Mouse (Mus musculus) embryonic facial prominence, embryonic 14.5 days (tissue): ENCODE results near the gene Itga9. TPM values are rescaled to one million over a fixed set of nuclear protein-coding genes. Genes with fewer than 3 reads are reported as not detected.
A peak's percentile ranks its signal among the peaks of the same experiment; 100 is the strongest.

ENCODE experiments used
- ATAC-seq: fragments of 200-750 bp; cut with Nextera tagmentation; 2 replicates; pipeline ENCODE4 v1.8.0; 2017; ENCODE audit warnings: low read depth, moderate number of reproducible peaks, moderate TSS enrichment
- DNase-seq: peaks from one replicate; pipeline ENCODE4 v3.0.0-alpha.2; 2015; ENCODE audit warnings: low spot score
- H3K27ac ChIP-seq: fragments of 300-500 bp; sonication (generic); replicated peaks from 2 replicates; pipeline ENCODE4 v1.5.1; 2014; ENCODE audit warnings: low read depth, mild to moderate bottlenecking, low read length, moderate library complexity
- H3K27me3 ChIP-seq: fragments of 300-500 bp; sonication (generic); replicated peaks from 2 replicates; pipeline ENCODE4 v1.6.1; 2014; ENCODE audit warnings: low read length; ENCODE audit not compliant: control insufficient read depth, insufficient read depth
- H3K36me3 ChIP-seq: fragments of 300-500 bp; sonication (generic); 2 replicates; pipeline ENCODE4 v1.6.1; 2014; ENCODE audit warnings: low read length, mixed read lengths; ENCODE audit not compliant: control insufficient read depth, insufficient read depth
- H3K4me1 ChIP-seq: fragments of 300-500 bp; sonication (generic); 2 replicates; pipeline ENCODE4 v1.6.1; 2014; ENCODE audit warnings: antibody characterized with exemption, low read length; ENCODE audit not compliant: control insufficient read depth, insufficient read depth
- H3K4me2 ChIP-seq: fragments of 300-500 bp; sonication (generic); 2 replicates; pipeline ENCODE4 v1.6.1; 2014; ENCODE audit warnings: low read depth, mild to moderate bottlenecking, low read length, moderate library complexity, mixed read lengths
- H3K4me3 ChIP-seq: fragments of 300-500 bp; sonication (generic); 2 replicates; pipeline ENCODE4 v1.5.1; 2014; ENCODE audit warnings: low read depth, mild to moderate bottlenecking, low read length
- H3K9ac ChIP-seq: fragments of 300-500 bp; sonication (generic); 2 replicates; pipeline ENCODE4 v1.6.1; 2014; ENCODE audit warnings: low read depth, mild to moderate bottlenecking, low read length, moderate library complexity, mixed read lengths
- H3K9me3 ChIP-seq: fragments of 300-500 bp; sonication (generic); 2 replicates; pipeline ENCODE4 v1.6.1; 2016; ENCODE audit warnings: low read length; ENCODE audit not compliant: control insufficient read depth
- WGBS: fragments of 180-500 bp; shearing (Covaris S2); extraction: QIAGEN DNeasy Blood & Tissue Kit; methylation state at CpG from one replicate; pipeline ENCODE4 v1.1.7; 2014; 5-methylcytosine and 5-hydroxymethylcytosine counted together
- polyA plus RNA-seq: library from polyadenylated mRNA; unstranded; fragments of >200 nt; fragmentation: Nextera tagmentation; extraction: Ambion mirVana; gene quantifications from 2 replicates; pipeline ENCODE4 v1.2.1, GENCODE M21; 2014

The Itga9 gene
- polyA plus RNA-seq, 1 experiment from 2014 or later = 13.7 TPM

DNA sequence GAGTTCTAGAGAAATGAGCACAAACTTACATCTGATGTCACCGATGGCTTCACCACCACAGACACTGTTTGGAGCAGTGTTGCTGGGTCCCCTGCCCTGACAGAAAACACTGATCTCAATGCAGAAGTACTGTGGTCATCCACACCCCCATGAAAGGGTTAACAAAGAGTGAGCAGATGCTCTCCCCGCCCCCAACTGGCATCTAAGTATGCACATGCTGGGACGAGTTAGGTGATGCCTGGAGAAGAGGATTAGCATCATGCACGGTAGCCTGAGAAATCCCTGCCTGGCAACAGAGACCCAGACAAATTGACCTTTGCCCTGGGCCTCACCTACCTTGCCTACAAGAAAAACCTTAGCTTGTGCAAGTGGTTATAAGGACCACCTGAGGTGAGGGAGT is 162.1 kb downstream of the Itga9 start:
- Histone ChIP-seq H3K9ac (no peak overlapping the region), H3K9me3 (no peaks in the 10 kb centered on the region), H3K4me2 (no peak overlapping the region), H3K36me3 (0 out of 2 replicates have a peak, but pooled peaks cover 5% of the 10 kb centered on the region), H3K4me3 (no peak overlapping the region), H3K27ac (no peak overlapping the region), H3K27me3 (no peaks in the 10 kb centered on the region), H3K4me1 (peaks cover 18% of the 10 kb centered on the region)
- DNase-seq = no peak
- ATAC-seq = no peak
- WGBS = 41% methylated on average over 4 of the region's 4 CpGs

DNA sequence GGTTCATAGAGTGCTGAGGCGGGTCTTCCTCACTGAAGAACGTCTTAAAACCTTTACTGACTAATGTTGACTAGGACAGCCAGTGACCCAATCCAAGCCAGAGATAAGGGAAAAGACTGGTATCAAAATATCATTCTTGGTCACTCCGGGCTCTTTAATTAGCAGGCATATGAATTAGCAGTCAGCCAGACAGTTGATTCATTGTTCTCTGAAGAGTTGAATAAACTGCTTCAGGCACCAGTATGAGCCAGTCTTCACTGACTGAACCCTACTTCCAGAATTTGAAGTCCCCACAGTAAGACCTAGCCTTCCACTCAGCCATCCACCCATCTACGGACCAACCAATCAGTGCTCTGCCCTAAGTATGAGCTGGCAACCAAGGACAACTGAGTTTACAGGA is 163.9 kb downstream of the Itga9 start:
- Histone ChIP-seq H3K27me3 (no peaks in the 10 kb centered on the region), H3K4me2 (no peak overlapping the region), H3K4me1 (peaks cover 11% of the 10 kb centered on the region; the same call in 1 of the 2 replicates), H3K27ac (no peak overlapping the region), H3K9me3 (no peaks in the 10 kb centered on the region), H3K36me3 (0 out of 2 replicates have a peak, but pooled peaks cover 5% of the 10 kb centered on the region), H3K4me3 (no peak overlapping the region), H3K9ac (no peak overlapping the region)
- ATAC-seq = no peak
- WGBS = 68% methylated on average over 4 of the region's 4 CpGs
- DNase-seq = no peak

GRCm38 (mm10) chr9:118774676-118775075 is 168.2 kb downstream of the Itga9 start:
- no peak for ATAC-seq
- no peaks in the 10 kb centered on the region for H3K9me3 ChIP-seq
- DNase-seq = peak; percentile 45
- WGBS = 32% methylated on average over 6 of the region's 6 CpGs
- H3K4me1 ChIP-seq = peaks cover 29% of the 10 kb centered on the region
- H3K9ac ChIP-seq = no peak overlapping the region
- H3K4me2 ChIP-seq = no peak overlapping the region
- no peaks in the 10 kb centered on the region for H3K27me3 ChIP-seq
- H3K4me3 ChIP-seq = no peak overlapping the region
- no peak overlapping the region for H3K27ac ChIP-seq
- no peaks in the 10 kb centered on the region for H3K36me3 ChIP-seq

DNA sequence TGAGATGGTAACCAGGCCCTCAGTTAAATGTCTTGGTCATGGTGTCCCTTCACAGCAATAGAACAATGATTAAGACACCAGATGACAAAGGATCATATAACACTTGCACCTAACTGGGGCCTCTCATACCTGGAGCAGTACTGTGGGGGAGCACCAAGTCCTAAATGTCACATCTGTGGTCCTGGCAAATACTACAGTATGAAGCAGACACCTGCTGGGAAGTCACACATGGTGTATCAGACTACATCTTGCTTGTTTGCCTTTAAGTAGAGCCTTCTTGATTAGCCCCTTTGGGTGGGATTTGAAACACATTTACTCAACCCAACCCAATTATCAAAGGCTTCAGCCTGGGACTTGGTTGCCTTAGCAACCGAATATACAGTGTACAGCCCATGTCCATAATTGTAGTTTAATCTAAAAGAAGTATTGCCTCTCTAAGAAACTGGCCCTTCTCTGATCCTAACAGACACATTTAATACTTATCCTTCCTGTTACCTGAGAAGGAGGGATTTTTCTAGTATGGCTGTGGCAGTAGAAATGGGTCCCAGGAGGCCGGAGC is 170.5 kb downstream of the Itga9 start:
- WGBS = 73% methylated on average over 2 of the region's 2 CpGs
- peak; percentile 65 for DNase-seq
- H3K27ac ChIP-seq = no peak overlapping the region

DNA sequence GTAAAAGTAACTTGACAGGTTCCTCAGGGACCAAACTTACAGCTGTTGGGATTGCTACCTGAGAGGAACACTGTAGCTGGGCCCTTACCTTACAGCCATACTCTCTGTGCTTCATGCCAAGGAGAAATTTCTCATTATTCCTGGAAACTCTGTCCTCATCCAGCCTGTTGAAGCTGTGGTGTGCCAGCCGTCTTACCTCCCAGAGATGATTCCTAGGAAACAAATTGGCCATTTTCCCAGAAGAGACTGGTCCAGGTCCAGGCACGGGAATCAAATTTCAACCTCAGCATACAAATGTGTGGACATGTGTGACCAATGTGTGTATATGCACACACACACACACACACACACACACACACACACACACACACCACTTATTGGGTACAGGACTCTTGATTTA is 172.1 kb downstream of the Itga9 start:
- H3K27me3 ChIP-seq = no peaks in the 10 kb centered on the region
- peak overlapping the region; percentile 61 for H3K27ac ChIP-seq
- peak; percentile 84 for DNase-seq
- H3K4me2 ChIP-seq = no peak overlapping the region
- 36% methylated on average over 2 of the region's 2 CpGs for WGBS
- peak; percentile 13; the same call in 1 of the 2 replicates for ATAC-seq
- no peak overlapping the region; the same call in 1 of the 2 replicates for H3K9ac ChIP-seq
- H3K4me3 ChIP-seq = no peak overlapping the region
- H3K4me1 ChIP-seq = peaks cover 29% of the 10 kb centered on the region
- peaks cover 5% of the 10 kb centered on the region; the same call in 1 of the 2 replicates for H3K9me3 ChIP-seq
- no peaks in the 10 kb centered on the region for H3K36me3 ChIP-seq

More for the DNA sequence above, 170.5 kb downstream of the Itga9 start:
- peaks cover 29% of the 10 kb centered on the region for H3K4me1 ChIP-seq
- H3K9me3 ChIP-seq = peaks cover 5% of the 10 kb centered on the region; the same call in 1 of the 2 replicates
- no peaks in the 10 kb centered on the region for H3K36me3 ChIP-seq
- peak; percentile 83 for ATAC-seq
- no peak overlapping the region for H3K4me2 ChIP-seq
- no peak overlapping the region for H3K9ac ChIP-seq
- no peak overlapping the region for H3K4me3 ChIP-seq
- H3K27me3 ChIP-seq = no peaks in the 10 kb centered on the region

DNA sequence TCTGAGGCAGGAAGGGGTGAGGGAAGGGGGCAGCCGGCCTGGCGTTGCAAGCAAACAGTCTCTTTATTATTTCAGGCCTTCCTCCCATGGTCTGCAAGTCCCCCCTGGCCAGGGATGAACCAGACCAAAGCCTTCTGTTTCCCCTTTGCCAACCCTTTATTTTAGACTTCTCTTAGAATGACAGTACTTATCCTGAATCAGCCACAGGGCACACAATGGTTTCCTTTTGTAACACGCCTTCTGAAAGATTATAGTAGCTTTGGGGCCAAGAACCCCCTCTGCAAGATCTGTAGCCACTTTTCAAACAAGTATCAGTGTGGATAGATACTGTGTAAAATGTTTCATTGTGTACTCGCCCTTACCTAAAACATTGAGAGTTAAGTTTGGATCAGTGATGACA is 178.1 kb downstream of the Itga9 start:
- H3K9me3 ChIP-seq = peaks cover 5% of the 10 kb centered on the region; the same call in 1 of the 2 replicates
- H3K4me2 ChIP-seq = no peak overlapping the region
- no peaks in the 10 kb centered on the region for H3K36me3 ChIP-seq
- peaks cover 3% of the 10 kb centered on the region; the same call in 1 of the 2 replicates for H3K4me1 ChIP-seq
- H3K9ac ChIP-seq = no peak overlapping the region
- WGBS = 40% methylated on average over 4 of the region's 4 CpGs
- no peak overlapping the region for H3K4me3 ChIP-seq
- DNase-seq (no peak), ATAC-seq (no peak)
- H3K27me3 ChIP-seq = no peaks in the 10 kb centered on the region
- no peak overlapping the region for H3K27ac ChIP-seq

DNA sequence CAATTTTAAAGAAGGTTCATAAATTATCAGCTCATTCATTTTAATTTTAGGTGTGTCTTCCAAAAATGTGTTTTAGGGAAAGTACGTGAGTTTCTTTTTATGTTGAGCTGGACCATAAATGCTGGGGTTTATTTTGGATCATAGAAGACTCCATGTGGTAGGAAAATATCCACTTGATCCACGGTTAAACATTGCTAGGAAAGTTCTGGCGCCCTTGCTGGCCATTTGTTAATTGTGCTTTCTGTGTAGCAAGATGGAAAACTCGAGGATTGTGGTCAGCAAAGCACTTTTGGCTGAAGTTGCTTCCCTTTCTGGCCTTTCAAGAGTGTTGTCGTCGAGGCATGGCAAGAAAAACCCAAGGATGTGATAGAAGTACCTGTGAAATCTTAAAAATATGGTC is 179.3 kb downstream of the Itga9 start:
- H3K27me3 ChIP-seq = no peaks in the 10 kb centered on the region
- no peak for DNase-seq
- no peaks in the 10 kb centered on the region for H3K36me3 ChIP-seq
- H3K9ac ChIP-seq = no peak overlapping the region
- no peaks in the 10 kb centered on the region for H3K9me3 ChIP-seq
- H3K4me2 ChIP-seq = no peak overlapping the region
- no peak overlapping the region for H3K27ac ChIP-seq
- H3K4me1 ChIP-seq = peaks cover 3% of the 10 kb centered on the region; the same call in 1 of the 2 replicates
- no peak for ATAC-seq
- 73% methylated on average over 6 of the region's 6 CpGs for WGBS
- H3K4me3 ChIP-seq = no peak overlapping the region

GRCm38 (mm10) chr9:118788869-118789281 is 182.4 kb downstream of the Itga9 start:
- no peaks in the 10 kb centered on the region for H3K27me3 ChIP-seq
- H3K36me3 ChIP-seq = no peaks in the 10 kb centered on the region
- no peak for DNase-seq
- ATAC-seq = 0 out of 2 replicates have a peak, but pooled peaks have one; percentile 15
- no peak overlapping the region for H3K27ac ChIP-seq
- peaks cover 3% of the 10 kb centered on the region; the same call in 1 of the 2 replicates for H3K4me1 ChIP-seq
- H3K9me3 ChIP-seq = no peaks in the 10 kb centered on the region
- H3K4me3 ChIP-seq = no peak overlapping the region
- 46% methylated on average over 10 of the region's 10 CpGs for WGBS
- H3K4me2 ChIP-seq = no peak overlapping the region
- H3K9ac ChIP-seq = no peak overlapping the region

GRCm38 (mm10) chr9:118791231-118791630 is 184.7 kb downstream of the Itga9 start:
- Histone ChIP-seq H3K4me3 (no peak overlapping the region), H3K36me3 (no peaks in the 10 kb centered on the region), H3K9ac (no peak overlapping the region), H3K27me3 (no peaks in the 10 kb centered on the region), H3K9me3 (no peaks in the 10 kb centered on the region), H3K4me2 (no peak overlapping the region), H3K4me1 (peaks cover 18% of the 10 kb centered on the region), H3K27ac (no peak overlapping the region)
- ATAC-seq (no peak), DNase-seq (no peak)
- 87% methylated on average over 3 of the region's 3 CpGs for WGBS
